Mouse (Mus musculus): Measurements from ENCODE around the gene Naa38.

- TF ChIP-seq CTCF (IDR thresholded peaks at IDR 0.05; ENCODE audit: low read depth, low read length) (no peak), POLR2A (IDR thresholded peaks at IDR 0.05; ENCODE audit: borderline replicate concordance, low read depth, low read length) (no peak)
Observed at GRCm38 (mm10) chr11:69414421-69415326, 19.4 kb downstream of the Naa38 start.
